Mouse (Mus musculus): ENCODE data around the gene Ppil6. TPM values are rescaled to one million over a fixed set of nuclear protein-coding genes. Genes with fewer than 3 reads are reported as not detected.

Gene Ppil6
- polyA plus RNA-seq, 1 experiment from 2014 or later: 0.55 TPM

DNA sequence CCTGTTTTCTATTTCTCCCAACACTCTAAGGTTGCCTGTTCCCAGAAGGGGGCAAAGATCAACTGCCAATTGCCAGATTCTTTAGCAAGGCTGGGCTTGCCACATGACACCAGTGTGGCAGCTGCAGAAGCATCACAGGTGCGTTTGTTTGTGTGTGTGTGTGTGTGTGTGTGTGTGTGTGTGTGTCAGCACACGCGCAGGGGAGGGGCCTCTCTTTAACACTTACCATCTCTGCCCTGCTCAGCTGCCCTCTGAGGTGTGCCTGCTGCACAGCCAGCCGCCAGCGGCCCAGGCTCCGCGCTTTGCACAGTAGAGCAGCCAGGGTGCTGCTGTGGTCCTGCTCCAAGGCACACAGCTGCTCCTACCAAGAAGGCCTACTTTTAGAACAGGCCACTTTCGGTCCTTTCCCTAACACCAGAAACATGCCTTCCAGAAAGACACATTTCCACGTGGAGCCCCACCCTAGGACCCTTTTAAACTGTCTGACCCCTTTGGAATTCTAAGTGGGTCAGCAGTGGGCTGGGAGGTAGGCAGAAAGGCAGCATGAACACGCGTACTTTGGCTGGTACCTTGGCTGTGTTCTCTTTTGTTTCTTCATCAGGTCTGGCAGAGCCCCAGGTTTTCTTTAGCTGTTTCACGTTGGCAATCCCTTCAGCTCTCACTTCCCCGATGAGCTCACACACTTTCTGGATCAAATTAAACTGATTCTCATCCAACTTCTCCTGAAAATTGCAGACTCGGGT is 62.8 kb downstream of the Ppil6 start:
- H3K4me2 ChIP-seq (replicated peaks): no peak overlapping the region
- H3K4me3 ChIP-seq: no peak overlapping the region
- ATAC-seq (ENCODE audit: insufficient number of reproducible peaks, insufficient read depth, low FRiP score, low TSS enrichment): 0 out of 2 replicates have a peak, but pooled peaks have one; percentile 47
- H3K4me1 ChIP-seq: peaks cover 21% of the 10 kb centered on the region
- 32% methylated on average over 14 of the region's 14 CpGs for WGBS
- H3K27me3 ChIP-seq: no peaks in the 10 kb centered on the region
- peaks cover 5% of the 10 kb centered on the region; the same call in 1 of the 2 replicates for H3K9me3 ChIP-seq
- no peak overlapping the region for H3K9ac ChIP-seq
- H3K36me3 ChIP-seq: no peaks in the 10 kb centered on the region
- peak overlapping the region; percentile 46; the same call in 1 of the 2 replicates for H3K27ac ChIP-seq

DNA sequence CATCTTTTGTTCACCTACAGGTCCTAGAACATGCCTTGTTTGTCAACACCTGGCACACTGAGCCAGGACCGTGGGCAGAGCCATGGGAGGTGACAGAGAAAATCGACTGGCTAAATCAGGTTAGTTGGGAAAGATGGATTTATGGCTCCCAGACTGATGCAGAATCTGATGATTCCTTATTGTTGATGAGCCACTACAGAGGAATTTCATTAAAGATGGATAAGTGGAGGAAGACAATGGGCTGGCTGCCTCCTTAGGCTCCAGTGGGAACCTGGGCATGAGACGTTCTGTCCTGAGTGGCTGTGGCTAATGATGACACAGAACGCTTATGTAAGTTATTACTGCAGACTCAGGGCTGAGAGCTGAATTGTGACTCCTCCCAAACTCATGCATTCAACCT is 63.5 kb downstream of the Ppil6 start:
- Histone ChIP-seq H3K4me1 (peaks cover 21% of the 10 kb centered on the region), H3K4me2 (replicated peaks) (no peak overlapping the region), H3K9ac (no peak overlapping the region), H3K4me3 (no peak overlapping the region), H3K27ac (no peak overlapping the region), H3K9me3 (peaks cover 5% of the 10 kb centered on the region; the same call in 1 of the 2 replicates), H3K36me3 (no peaks in the 10 kb centered on the region), H3K27me3 (no peaks in the 10 kb centered on the region)
- WGBS: 69% methylated on average over 4 of the region's 4 CpGs
- ATAC-seq (ENCODE audit: insufficient number of reproducible peaks, insufficient read depth, low FRiP score, low TSS enrichment): no peak

GRCm38 (mm10) chr10:41555081-41555480 is 64.8 kb downstream of the Ppil6 start:
- Histone ChIP-seq H3K9me3 (no peaks in the 10 kb centered on the region), H3K27ac (no peak overlapping the region), H3K36me3 (no peaks in the 10 kb centered on the region), H3K4me3 (no peak overlapping the region), H3K9ac (no peak overlapping the region), H3K4me2 (replicated peaks) (no peak overlapping the region), H3K4me1 (peaks cover 21% of the 10 kb centered on the region), H3K27me3 (no peaks in the 10 kb centered on the region)
- ATAC-seq (ENCODE audit: insufficient number of reproducible peaks, insufficient read depth, low FRiP score, low TSS enrichment): no peak
- 74% methylated on average over 3 of the region's 3 CpGs for WGBS

DNA sequence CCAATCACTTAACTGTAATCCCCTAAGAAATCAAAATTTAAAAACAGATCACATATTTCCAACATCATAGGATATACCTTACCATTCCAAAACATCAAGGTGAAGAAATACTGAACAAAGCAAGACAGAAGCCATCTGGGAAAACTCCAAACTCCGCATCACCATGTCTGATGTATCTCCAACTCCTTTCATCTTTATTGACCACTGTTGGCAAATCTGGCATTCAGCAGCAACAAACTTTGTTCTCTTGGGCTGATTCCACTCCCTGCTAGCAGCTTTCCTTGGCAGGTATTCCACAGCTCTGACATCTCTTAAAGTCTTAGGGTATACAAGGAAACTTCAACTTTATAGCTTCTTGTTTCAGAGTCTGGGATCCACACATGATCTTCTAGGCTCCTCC is 68.2 kb downstream of the Ppil6 start:
- H3K4me3 ChIP-seq: no peak overlapping the region
- 0 out of 2 replicates have a peak, but pooled peaks cover 2% of the 10 kb centered on the region for H3K4me1 ChIP-seq
- 0 out of 2 replicates have a peak, but pooled peaks cover 3% of the 10 kb centered on the region for H3K9me3 ChIP-seq
- H3K9ac ChIP-seq: no peak overlapping the region
- no peaks in the 10 kb centered on the region for H3K27me3 ChIP-seq
- no peak overlapping the region for H3K4me2 ChIP-seq (replicated peaks)
- 93% methylated on average over 1 of the region's 1 CpGs for whole genome bisulfite sequencing
- H3K36me3 ChIP-seq: no peaks in the 10 kb centered on the region
- no peak overlapping the region for H3K27ac ChIP-seq
- ATAC-seq (ENCODE audit: insufficient number of reproducible peaks, insufficient read depth, low FRiP score, low TSS enrichment): no peak

DNA sequence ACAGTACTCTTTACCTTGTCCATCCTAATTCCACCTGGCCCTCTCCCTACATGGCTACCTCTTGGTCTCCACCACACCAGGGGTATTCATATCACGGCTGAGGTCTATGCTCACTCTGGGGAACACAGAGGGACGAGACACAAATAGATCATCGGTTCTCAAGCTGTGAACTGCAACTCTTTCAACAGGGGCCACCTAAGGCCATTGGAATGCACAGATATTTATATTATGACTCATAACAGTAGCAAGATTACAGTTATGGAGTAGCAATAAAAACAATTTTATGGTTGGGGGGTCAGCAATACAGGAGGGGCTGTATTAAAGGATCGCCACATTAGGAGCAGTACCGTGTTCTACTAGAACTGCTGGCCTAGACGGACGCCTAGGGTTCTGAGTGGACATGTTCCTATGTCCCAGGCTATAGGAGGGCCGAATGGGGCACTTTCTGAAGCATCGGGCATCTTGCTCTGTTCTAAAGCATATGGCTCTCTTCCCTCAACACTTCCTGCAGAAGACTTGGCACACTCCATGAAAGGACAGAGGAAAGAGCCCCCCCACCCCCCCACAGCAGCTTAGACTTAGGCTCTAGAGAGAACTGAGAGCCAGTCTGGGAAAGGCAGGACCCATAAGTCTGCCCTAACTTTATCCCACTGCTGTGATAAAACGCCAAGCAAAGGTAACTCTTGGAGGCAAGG is 71.6 kb downstream of the Ppil6 start:
- Histone ChIP-seq H3K36me3 (no peaks in the 10 kb centered on the region), H3K27ac (no peak overlapping the region), H3K27me3 (no peaks in the 10 kb centered on the region), H3K4me1 (peaks cover 6% of the 10 kb centered on the region; the same call in 1 of the 2 replicates), H3K4me2 (replicated peaks) (no peak overlapping the region), H3K9ac (no peak overlapping the region), H3K4me3 (no peak overlapping the region), H3K9me3 (0 out of 2 replicates have a peak, but pooled peaks cover 3% of the 10 kb centered on the region)
- WGBS: 89% methylated on average over 10 of the region's 10 CpGs
- ATAC-seq (ENCODE audit: insufficient number of reproducible peaks, insufficient read depth, low FRiP score, low TSS enrichment): no peak

Other genes starting within 250 kb of the Ppil6 start
- gene Fig4, start 187.2 kb upstream of the Ppil6 start, polyA plus RNA-seq (2016; fragmentation: Nextera tagmentation; extraction: Ambion mirVana): 13.3 and 15.2 TPM in 2 replicates
- gene Ak9, start 186.5 kb upstream of the Ppil6 start, polyA plus RNA-seq (2016; fragmentation: Nextera tagmentation; extraction: Ambion mirVana): 0.04 TPM in 1 of 2 replicates, not detected in the other
- 21.6 and 23.9 TPM in 2 replicates for gene Zbtb24, start 40.1 kb upstream of the Ppil6 start, polyA plus RNA-seq (2016; fragmentation: Nextera tagmentation; extraction: Ambion mirVana)
- gene Mical1, start 14.1 kb upstream of the Ppil6 start, polyA plus RNA-seq (2016; fragmentation: Nextera tagmentation; extraction: Ambion mirVana): 50.8 and 55.6 TPM in 2 replicates
- 57.9 and 59.8 TPM in 2 replicates for gene Smpd2, start 70 bp upstream of the Ppil6 start, polyA plus RNA-seq (2016; fragmentation: Nextera tagmentation; extraction: Ambion mirVana)
- 164 and 178 TPM in 2 replicates for gene Cd164, start 29.0 kb downstream of the Ppil6 start, polyA plus RNA-seq (2016; fragmentation: Nextera tagmentation; extraction: Ambion mirVana)
- gene Ccdc162, start 226.2 kb downstream of the Ppil6 start, polyA plus RNA-seq (2016; fragmentation: Nextera tagmentation; extraction: Ambion mirVana): 0.91 and 0.93 TPM in 2 replicates